Mouse (Mus musculus): ENCODE data around the gene Btbd35f2.
"Not testable (repeated sequence)": the region's sequence is repeated elsewhere in the genome, so short reads cannot be mapped to it uniquely, and the experiment has no call there.

Gene Btbd35f2

GRCm38 (mm10) chrX:32278094-32278493 lies at the start of gene Btbd35f2:
TSS of gene Btbd35f2 (plus strand) at chrX:32278394.
- not testable (repeated sequence) for DNase-seq
